Mouse (Mus musculus) retina, embryonic 14.5 days (tissue): ENCODE measurements around the gene Ephb4.
A peak's percentile ranks its signal among the peaks of the same experiment; 100 is the strongest.

Source experiments
- DNase-seq: peaks from one replicate; pipeline ENCODE4 v3.0.0-alpha.2; 2015; ENCODE audit warnings: low spot score

Ephb4 gene

GRCm38 (mm10) chr5:137369665-137370064, 19.8 kb downstream of the Ephb4 start:
- DNase-seq, result no peak

- no peak for DNase-seq
Observed at GRCm38 (mm10) chr5:137373371-137373950, 23.6 kb downstream of the Ephb4 start.

- DNase-seq, result no peak
Observed at GRCm38 (mm10) chr5:137374521-137375080, 24.7 kb downstream of the Ephb4 start.

- no peak for DNase-seq
Observed at GRCm38 (mm10) chr5:137375627-137376026, 25.7 kb downstream of the Ephb4 start.

- DNase-seq, result peak; percentile 49
Observed at GRCm38 (mm10) chr5:137376198-137376597, 26.3 kb downstream of the Ephb4 start.

- DNase-seq, result peak; percentile 44
Observed at GRCm38 (mm10) chr5:137376722-137377121, 26.8 kb downstream of the Ephb4 start.

GRCm38 (mm10) chr5:137377176-137377575, 27.3 kb downstream of the Ephb4 start:
- DNase-seq, result peak; percentile 29

- no peak for DNase-seq
Observed at GRCm38 (mm10) chr5:137377603-137378002, 27.7 kb downstream of the Ephb4 start.

GRCm38 (mm10) chr5:137381152-137381551, 31.2 kb downstream of the Ephb4 start:
- peak; percentile 81 for DNase-seq

GRCm38 (mm10) chr5:137383441-137383840, 33.5 kb downstream of the Ephb4 start:
- DNase-seq, result no peak

GRCm38 (mm10) chr5:137386712-137387111, 36.8 kb downstream of the Ephb4 start:
- DNase-seq, result no peak

- DNase-seq, result no peak
Observed at GRCm38 (mm10) chr5:137391641-137392040, 41.7 kb downstream of the Ephb4 start.

- no peak for DNase-seq
Observed at GRCm38 (mm10) chr5:137394456-137394855, 44.5 kb downstream of the Ephb4 start.

- DNase-seq, result no peak
Observed at GRCm38 (mm10) chr5:137404081-137404480, 54.2 kb downstream of the Ephb4 start.

GRCm38 (mm10) chr5:137409451-137409850, 59.5 kb downstream of the Ephb4 start:
- no peak for DNase-seq

- DNase-seq, result no peak
Observed at GRCm38 (mm10) chr5:137410066-137410465, 60.2 kb downstream of the Ephb4 start.

GRCm38 (mm10) chr5:137410549-137410948, 60.6 kb downstream of the Ephb4 start:
- no peak for DNase-seq

- no peak for DNase-seq
Observed at GRCm38 (mm10) chr5:137411235-137411634, 61.3 kb downstream of the Ephb4 start.

- no peak for DNase-seq
Observed at GRCm38 (mm10) chr5:137414253-137414652, 64.3 kb downstream of the Ephb4 start.

GRCm38 (mm10) chr5:137419105-137419504, 69.2 kb downstream of the Ephb4 start:
- no peak for DNase-seq

GRCm38 (mm10) chr5:137419841-137420240, 69.9 kb downstream of the Ephb4 start:
- DNase-seq, result no peak

GRCm38 (mm10) chr5:137425648-137426047, 75.7 kb downstream of the Ephb4 start:
- DNase-seq, result no peak
